Mouse (Mus musculus) neural tube, embryonic 10.5 days (tissue): ENCODE data around the gene Tmigd1.
A peak's percentile ranks its signal among the peaks of the same experiment; 100 is the strongest.

Experiments
- DNase-seq: peaks from one replicate; pipeline ENCODE4 v3.0.0-alpha.2; 2017; ENCODE audit warnings: low spot score; ENCODE audit errors: extremely low spot score

Tmigd1 gene

DNA sequence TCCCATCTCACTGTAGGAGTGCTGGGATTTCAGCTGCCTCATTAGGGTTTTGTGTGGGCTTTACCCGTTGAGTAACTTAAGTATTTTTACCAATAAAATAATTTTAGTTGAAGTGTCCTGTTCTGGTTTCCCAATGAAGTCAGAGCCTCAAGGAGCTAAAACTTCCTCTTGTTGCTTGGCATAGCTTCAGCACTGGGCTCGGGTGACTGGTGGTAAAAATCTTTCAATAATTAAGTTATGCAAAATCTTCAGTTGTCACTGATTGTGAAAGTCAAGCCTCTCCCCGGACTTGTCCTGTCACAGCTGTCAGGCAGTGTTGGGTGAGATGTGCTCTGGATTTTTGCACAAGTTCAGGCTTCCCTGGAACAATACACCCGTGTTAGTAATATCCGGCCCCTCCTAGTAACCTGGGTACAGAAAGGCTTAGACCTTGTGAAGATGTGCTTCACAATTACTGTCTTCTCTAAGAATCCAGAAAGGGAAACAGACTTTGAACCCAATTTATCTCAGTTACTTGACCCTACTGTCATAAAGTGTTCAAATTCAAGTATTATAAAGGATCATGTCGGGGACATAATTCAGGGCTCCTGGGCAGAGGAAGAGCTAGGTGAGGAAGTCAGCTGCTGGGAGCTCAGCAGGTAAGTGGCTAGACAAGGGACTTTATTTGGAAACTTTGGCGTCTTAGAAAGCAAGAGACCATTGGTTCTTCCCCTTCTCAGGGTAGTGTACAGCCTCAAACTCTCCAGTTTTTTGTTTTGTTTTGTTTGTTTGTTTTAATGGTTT, at the start of gene Tmigd1:
Tmigd1 (plus strand) TSS at position 581 of the 783 bp plus-strand sequence.
- no peak for DNase-seq

DNA sequence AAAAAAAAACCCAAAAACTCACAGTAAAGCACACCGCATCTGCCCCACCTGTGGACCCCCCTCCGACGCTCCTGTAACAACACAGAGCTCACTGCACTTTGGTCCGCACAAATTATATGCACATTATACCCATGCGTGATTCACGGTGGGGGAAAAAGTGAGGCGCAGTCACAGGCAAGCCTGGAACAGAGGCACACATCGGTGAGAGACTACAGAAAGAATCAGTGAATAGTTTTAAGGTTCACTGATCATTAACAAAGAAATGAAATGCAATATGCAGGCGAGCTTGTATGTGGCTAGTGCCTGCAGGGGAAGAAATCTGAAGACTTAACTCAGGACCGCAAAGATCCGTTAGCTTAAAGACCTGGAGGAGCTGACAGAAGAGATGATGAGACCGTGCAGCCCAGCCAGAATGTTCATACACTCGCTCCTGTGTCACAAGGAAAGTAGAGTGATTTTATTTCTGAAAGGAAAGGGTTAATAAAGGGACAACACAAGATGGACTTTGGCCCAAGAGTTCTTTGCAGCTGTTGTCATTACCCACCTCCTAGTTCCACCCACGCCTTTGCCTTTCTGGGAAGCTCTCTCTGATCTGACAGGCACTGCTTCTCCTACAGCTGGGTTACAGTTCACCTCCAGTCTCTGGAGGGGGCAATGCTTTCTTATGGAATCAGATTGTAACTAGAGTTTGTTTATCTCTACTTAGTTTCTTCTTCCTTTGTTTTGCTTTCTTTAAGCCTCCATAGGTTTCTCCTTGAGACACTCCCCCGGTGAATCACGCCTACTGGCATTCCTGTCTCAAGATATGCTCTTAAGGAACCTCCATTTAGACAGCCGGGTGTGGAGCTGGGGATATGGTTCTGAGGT, 47.3 kb upstream of the Tmigd1 start:
- no peak for DNase-seq

DNA sequence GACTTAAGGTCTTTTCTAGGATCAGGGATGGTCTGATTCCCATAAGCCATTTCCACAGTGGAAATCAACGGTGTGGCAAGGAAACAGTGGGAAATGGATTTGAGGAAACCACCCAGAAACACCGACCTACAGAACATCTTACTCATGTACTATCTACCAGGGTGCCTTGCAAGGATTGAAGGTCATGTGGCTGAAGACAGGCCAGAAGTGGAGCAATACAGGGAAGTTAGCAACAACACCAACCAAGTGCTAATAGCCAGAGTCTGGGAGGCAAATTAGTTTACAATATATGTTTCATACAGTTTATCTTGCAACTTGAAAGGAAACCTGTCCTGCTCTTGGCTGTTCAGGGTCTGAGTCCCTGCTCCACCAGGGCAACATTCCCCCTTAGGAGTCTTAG, 45.4 kb upstream of the Tmigd1 start:
- no peak for DNase-seq

DNA sequence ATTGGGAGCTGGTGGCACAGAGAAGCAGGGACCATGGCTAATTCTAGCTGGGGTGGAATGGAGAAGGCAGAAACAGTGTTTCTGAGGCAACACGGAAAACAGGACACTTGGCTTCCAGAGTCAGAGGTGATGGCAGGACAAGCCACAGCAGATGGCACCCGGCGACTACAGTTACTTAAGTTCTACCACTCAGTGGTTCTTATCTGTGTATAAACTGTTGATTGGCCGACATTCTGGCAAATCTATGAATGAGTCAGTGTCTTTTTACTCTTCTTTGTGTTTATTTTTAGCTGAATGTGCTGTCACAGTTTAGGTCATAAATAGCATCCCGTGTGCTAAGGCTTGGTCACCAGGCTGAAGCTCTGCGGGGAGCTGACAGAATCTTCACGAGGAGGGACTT, 44.8 kb upstream of the Tmigd1 start:
- DNase-seq = no peak

DNA sequence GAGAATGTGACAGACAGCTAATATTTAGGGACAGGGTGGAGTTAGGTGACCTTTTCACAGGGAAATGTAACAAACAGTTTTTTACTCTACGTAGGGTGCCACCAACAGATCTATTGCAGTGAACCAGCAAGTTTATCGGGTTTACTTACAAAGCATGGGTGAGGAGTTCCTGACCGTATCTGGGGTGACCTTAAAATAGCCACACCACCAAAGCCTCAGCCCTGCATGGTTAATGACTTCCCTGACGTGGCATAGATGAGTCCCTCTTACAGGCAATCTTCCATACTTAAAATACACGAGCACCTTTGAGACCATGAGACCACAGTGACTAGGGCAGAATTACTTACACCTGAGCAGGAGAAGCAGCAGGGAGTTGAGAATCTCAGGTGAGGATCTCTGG, 43.2 kb upstream of the Tmigd1 start:
- DNase-seq = no peak

DNA sequence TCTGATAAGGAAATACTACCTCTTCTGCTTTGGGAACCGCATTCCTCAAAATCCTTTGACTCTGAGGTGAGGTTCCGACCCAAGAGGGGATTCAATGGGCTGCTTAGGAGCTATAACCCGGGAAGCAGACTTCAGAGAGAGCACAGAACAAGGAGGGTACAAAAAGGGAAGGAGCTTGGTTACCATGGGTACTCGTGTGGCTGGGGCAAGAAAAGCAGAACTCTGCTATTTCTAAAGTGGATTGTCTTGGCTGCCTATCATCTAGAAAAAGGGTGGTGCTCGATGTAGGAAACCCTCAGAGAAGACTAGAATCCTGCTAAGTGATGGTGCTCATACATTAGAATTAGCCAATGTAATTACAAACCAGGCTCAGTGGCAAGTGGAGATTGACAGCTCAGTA, 42.7 kb upstream of the Tmigd1 start:
- no peak for DNase-seq

DNA sequence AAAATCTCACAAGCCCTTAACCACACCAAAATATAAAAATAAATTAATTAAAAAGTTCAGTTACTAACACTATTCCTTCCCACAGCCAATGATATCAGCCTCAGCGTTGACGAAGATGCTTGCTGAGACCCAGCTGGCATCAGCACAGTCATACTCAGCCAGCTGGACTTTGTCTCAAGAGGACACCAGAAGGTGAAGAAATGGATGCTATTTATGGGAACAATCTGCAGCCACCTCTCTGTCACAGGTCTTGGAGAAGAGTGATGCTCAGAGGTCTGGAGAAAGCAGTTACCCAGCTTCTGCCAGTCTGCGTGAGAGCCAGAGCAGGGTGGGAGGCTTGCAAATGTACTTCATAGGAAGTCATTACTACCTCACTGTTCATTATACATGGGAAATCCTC, 40.8 kb upstream of the Tmigd1 start:
- no peak for DNase-seq

DNA sequence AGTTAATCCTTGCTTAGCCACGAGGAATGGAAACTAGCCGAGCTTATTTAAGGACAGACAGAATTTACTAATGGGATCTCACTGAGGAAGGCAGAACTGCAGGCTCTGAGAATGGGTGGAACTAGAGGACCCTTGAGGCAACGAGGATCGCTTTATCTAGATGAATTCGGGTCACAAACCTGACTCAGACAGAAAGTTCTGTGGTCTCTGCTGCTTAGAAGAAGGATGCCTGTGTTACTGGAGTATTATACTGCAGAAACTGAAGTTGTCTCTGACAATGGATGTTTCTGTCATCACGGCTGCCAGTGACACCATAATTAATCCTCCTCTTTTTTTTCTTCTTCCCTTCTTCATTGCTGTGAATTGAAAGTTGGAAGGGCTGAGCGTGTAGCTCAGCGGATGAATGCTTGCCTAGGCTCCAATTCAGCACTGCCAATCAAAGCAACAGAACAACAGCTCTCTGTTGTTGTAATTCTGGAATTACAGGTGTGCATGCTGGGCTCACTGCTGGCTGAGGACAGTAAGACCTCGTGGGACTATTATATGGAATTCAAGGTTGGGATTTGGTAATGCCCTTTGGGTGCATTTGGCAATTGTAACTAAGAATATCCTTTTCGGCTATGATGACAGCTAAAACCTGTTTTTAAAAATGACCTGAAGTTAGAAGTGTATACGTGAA, 29.3 kb upstream of the Tmigd1 start:
- DNase-seq = no peak

DNA sequence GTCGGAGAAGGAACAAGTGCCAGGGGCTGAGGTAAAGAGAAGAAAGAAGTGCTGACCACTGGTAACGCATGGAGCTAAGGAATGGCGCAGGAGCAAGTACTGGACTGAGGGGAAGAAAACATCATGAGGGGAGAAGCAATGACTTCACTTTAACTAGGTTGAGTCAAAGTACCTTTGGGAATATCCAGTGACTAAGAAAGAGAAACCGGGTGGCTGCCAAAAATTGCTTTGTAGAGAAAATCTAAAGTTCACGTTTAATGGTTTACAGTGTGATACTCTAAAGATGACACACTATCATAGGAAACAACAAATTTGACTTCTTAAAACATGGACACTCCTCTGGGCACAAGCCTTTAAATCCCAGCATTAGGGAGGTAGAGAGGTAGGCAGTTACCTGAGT, 28.1 kb upstream of the Tmigd1 start:
- DNase-seq = no peak

DNA sequence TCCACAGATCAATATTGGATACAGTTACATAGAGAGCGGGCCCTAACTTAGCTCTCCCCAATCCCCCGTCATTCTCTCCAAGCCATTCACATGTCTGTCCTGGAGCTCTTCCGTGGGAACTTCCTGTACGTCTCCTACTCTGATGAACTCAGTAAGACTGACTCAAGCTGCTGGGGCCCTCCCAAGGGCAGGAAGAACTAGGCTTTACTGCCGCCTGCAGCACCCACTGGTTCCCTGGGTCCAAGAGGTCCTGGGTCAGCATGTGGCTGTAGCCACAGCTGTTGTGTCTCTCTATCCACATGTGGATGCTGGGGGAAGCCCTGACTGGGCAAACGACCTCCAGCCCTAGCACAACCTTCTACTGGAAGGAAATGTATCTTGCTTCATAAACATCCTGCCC, 27.2 kb upstream of the Tmigd1 start:
- DNase-seq = no peak

DNA sequence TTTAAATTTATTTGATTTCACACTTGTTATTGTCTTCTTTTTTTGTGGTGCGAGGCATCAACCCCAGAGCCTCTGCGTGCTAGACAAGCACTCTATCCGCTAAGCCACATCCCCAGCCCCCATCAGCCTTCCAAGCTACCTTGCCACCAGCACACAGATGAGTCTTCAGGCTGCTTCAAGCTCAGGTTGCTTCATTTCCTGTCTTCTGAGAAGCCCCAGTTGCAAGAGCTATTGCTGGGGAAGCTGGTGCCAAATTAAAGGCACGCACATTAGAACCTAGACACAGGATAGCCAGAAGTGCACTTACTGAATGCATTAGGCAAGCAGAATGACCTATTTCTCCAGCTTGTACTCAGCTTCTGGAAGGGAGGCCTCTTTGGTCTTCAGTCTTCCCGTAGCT, 22.1 kb upstream of the Tmigd1 start:
- DNase-seq = no peak

DNA sequence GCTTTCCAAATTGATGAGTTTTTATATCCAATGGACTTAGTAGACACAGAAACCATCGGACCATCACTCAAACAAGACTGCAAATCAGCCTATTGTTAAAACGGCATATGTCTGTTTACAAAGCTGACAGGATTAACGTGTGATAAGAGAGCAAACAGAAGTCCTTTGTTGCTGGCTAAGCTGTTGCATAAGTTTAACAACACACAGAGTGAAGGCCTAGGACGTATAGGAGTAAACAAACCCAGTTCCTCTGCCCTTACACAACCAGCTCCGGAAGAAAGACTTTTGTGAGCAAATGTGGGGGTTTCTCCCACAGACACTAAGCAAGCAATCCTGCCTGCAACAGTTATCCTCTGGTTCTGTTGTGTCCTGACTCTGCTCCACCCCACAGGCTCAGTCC, 17.5 kb upstream of the Tmigd1 start:
- DNase-seq = no peak

DNA sequence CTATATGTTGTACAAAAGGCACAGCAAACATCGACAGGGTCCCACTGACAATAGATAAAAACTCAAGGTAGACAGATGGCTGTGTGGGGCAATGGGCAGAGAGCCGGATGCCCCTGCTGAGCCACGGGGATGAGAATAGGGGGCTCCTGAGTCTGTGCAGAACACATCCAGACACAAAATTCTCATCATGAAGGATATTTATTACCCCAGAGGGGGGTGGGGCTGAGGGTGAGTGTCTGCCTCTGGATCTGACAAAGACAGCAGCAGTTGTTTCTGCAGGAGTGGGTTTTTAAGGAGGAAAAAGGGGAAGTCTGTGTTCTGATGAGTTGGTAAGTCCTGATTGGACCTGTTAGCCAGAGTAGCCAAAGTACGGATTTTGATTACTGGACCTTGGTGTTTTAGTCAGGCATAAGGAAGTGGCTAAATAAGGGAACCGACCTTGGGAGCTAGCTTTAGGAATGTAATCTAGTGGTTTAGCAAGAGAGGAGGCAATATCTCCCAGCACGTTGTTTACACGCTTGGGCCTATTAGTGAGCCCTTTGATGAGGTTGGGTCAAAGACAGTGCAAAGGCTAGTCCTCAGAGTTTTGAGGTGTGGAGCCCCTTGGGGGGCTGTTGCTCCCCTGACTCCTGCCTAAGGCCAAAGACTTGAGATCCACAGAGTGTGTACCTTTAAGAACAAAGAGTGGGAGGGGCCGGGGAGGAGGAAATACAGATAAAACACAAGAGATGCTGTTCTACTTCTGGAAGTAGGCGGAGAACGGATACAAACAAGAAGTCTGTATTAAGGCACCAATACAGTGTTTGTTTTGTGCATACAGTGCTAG, 12.4 kb upstream of the Tmigd1 start:
- no peak for DNase-seq

DNA sequence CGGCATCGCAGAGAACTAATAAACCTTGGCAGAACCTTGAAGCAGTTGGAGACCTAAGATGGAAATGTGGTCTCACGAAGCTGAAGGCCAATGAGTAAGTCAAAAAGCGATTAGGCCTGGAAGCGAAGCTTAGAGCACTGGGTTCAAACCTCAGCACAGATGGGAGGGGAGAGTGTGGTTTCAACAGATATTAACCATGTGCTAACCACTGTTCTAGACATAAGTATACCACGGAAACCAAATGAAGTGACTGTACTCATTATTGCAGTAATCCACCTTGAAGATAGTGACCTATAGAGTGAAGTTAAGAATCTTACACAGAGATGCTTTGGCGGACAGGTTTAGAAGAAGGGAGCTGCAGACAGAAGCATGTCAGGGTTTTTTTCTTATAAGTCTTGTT, 10.8 kb upstream of the Tmigd1 start:
- no peak for DNase-seq

DNA sequence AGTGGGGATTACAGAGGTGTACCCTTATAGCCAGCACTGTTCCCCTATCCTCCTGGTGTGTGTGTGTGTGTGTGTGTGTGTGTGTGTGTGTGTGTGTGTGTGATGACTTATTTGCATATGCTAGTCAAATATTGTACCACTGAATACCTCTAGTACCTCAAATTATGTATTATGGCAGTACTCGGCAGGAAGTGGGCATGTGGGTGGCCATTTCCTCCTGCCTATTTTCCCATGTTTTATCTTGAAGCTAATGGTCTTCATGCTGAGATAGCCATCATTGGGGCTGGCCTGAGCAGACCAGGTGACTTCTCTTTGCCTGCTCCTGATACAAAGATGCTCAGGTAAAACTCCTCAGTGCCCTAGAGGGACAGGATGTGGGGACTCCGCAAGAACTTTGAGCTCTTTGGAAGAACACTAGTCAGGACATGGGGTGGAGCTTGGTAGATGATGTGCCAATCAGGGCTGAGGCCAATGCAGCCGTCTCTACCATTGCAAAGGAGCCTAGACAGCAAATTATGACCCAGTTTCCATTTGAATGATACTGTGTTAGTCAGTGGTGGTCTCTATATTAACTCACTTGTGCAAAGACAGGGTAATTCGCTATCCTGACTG, 10.1 kb upstream of the Tmigd1 start:
- DNase-seq = no peak

DNA sequence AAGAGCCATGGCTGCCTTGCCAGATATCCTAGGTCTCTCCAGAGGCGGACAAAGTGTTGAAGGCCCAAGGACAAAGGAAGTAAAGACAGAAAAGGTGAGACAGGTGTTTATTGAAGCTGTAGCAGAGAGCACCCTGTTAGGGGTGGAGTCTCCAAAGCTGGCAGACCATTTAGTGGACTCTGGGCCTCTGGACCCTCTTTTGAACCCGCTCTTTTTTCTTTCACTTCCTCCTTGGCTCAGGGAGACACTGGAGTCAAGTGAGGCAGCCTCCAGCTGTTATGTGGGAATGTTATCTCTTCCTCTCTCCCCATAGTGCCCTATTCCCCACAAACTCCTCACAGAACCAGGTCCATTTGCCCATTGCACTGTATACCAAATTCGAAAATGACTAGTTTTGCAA, 9.0 kb upstream of the Tmigd1 start:
- DNase-seq = no peak

DNA sequence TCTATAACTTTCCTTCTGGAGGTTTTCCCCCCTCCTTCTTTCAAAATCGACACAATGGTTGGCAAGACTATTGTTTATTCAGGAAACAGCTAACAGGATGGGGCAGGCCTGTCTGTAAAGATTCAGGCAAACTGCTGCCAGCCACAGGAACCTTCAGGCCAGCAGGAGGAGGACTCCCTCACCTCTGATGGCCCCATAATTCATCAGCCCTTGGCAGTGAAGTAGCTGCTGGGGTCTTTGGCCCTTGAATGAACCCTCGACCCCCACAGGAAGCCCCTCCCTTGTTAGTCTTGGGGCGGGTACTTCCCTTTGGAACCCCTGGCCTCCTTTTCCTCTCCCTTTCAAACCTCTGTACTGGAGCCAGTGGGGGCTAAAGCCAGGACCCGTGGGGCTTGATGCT, 8.4 kb upstream of the Tmigd1 start:
- DNase-seq = peak; percentile 51

DNA sequence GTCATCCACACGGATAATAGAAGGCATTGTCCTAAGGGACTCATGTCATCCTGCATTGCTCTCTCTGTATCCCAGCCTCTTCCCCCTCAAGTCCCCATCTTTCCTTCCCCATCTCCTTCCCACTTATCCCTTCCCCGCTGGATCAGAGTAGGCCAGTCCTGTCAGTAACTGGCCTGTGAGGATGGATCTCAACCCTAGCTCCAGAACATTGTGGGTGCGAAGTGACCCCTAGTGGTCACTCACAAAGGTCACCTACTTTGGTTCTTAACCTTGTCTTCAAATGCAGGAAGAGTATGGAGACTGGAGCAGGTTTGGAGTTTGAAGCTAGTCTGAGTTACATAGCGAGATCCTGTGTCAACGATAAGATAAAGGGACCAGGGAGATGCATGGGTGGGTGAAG, 7.7 kb upstream of the Tmigd1 start:
- DNase-seq = peak; percentile 66

DNA sequence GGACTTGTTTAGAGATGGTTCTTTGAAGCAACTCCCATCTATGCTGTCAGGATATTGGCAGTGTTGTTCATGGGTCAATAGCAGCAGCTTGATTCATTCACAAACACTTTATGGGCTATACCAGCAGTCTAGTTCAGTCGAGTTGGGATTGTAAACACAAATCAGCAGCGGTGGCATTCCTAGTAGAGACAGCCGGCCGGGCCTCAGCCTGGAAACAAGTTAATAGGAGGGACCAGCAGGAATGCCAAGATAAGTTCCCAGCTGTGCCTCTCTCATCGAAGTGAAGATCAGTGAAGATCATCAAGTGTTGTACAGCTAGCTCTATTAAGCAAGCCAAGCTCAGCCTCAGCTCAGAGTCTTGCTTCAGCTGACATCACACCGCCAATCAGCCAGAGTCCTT, 5.6 kb upstream of the Tmigd1 start:
- no peak for DNase-seq

DNA sequence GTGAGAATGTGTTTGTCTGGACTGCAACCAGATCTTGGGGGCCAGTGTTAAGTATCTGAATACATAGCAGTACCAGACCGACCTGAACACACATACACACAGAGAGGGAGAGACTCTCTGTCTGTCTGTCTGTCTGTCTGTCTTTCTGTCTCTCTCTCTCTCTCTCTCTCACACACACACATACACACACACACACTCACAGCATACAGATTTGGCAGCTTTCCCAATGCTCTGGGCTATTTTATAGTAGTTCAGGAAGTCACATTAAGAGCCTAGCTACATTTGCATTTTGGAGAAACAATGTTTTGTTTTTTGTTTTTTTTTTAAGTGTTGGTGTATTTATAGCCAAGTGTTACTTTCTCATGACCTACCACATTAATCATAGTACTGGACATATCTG, 4.8 kb upstream of the Tmigd1 start:
- no peak for DNase-seq

DNA sequence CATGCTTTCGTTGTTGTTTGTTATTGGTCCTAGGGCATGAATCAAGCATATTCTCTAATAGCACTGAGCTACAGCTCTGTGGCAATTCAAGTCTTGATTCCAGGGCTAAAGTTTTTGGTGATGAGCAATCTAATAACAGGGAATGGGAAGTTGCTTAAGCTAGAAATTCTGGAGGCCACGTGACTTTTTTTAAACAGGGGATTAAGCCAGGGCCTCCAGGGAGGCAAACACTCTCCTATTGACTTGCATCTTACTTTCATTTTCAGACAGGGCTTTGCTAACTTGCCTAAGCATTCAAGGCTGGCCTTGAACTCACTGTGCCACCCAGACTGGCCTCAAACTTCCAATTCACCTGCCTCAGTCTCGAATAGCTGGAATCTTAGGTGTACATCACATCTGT, 4.1 kb upstream of the Tmigd1 start:
- no peak for DNase-seq
